Mouse (Mus musculus) bone marrow macrophage, adult 2 months (primary cell): ENCODE measurements around the gene Nrxn1.

Experiments
- CTCF ChIP-seq: IDR thresholded peaks from 2 replicates; pipeline ENCODE4 v1.5.1; 2012; ENCODE audit warnings: low read depth, mild to moderate bottlenecking, low read length, moderate library complexity
- POLR2A ChIP-seq: IDR thresholded peaks from 2 replicates; pipeline ENCODE4 v1.6.1; 2012; ENCODE audit warnings: mild to moderate bottlenecking, low read depth, low read length, borderline replicate concordance

GRCm38 (mm10) chr17:90238517-90238916 is 854.4 kb downstream of the Nrxn1 start:
- TF ChIP-seq POLR2A = no peak
- TF ChIP-seq CTCF = no peak
